Mouse (Mus musculus) neural tube, embryonic 12.5 days (tissue): ENCODE data around the gene Rsrc1. TPM values are rescaled to one million over a fixed set of nuclear protein-coding genes. Genes with fewer than 3 reads are reported as not detected.
"Not testable (repeated sequence)": the region's sequence is repeated elsewhere in the genome, so short reads cannot be mapped to it uniquely, and the experiment has no call there.

Source experiments
- ATAC-seq: fragments of 200-750 bp; cut with Nextera tagmentation; 2 replicates; pipeline ENCODE4 v1.8.0; 2017; ENCODE audit warnings: low read depth, mild to moderate bottlenecking, moderate TSS enrichment, moderate library complexity; ENCODE audit not compliant: low FRiP score
- H3K27ac ChIP-seq: fragments of 300-500 bp; sonication (generic); 2 replicates; pipeline ENCODE4 v1.5.1; 2016
- H3K27me3 ChIP-seq: fragments of 300-500 bp; sonication (generic); replicated peaks from 2 replicates; pipeline ENCODE4 v1.6.1; 2016; ENCODE audit warnings: mild to moderate bottlenecking
- H3K36me3 ChIP-seq: fragments of 300-500 bp; sonication (generic); 2 replicates; pipeline ENCODE4 v1.6.1; 2016; ENCODE audit warnings: mild to moderate bottlenecking
- H3K4me1 ChIP-seq: fragments of 300-500 bp; sonication (generic); 2 replicates; pipeline ENCODE4 v1.6.1; 2016
- H3K4me2 ChIP-seq: fragments of 300-500 bp; sonication (generic); replicated peaks from 2 replicates; pipeline ENCODE4 v1.6.1; 2016; ENCODE audit warnings: mild to moderate bottlenecking
- H3K4me3 ChIP-seq: fragments of 300-500 bp; sonication (generic); 2 replicates; pipeline ENCODE4 v1.5.1; 2016
- H3K9ac ChIP-seq: fragments of 300-500 bp; sonication (generic); 2 replicates; pipeline ENCODE4 v1.6.1; 2016; ENCODE audit warnings: mild to moderate bottlenecking
- H3K9me3 ChIP-seq: fragments of 300-500 bp; sonication (generic); 2 replicates; pipeline ENCODE4 v1.6.1; 2016; ENCODE audit warnings: mild to moderate bottlenecking
- WGBS: fragments of 180-500 bp; shearing (Covaris S2); methylation state at CpG from one replicate; pipeline ENCODE4 v1.1.7; 2016; 5-methylcytosine and 5-hydroxymethylcytosine counted together
- polyA plus RNA-seq: library from polyadenylated mRNA; unstranded; fragments of >200 nt; fragmentation: Nextera tagmentation; extraction: Ambion mirVana; gene quantifications from 2 replicates; pipeline ENCODE4 v1.2.1, GENCODE M21; 2016

Rsrc1 gene
- polyA plus RNA-seq, 1 experiment from 2014 or later: 46.7 TPM

GRCm38 (mm10) chr3:67146280-67146679 is 165.1 kb downstream of the Rsrc1 start:
- Histone ChIP-seq H3K9ac (no peak overlapping the region), H3K4me3 (no peak overlapping the region), H3K4me1 (no peaks in the 10 kb centered on the region), H3K4me2 (no peak overlapping the region), H3K9me3 (no peaks in the 10 kb centered on the region), H3K27me3 (no peaks in the 10 kb centered on the region), H3K36me3 (no peaks in the 10 kb centered on the region), H3K27ac (no peak overlapping the region)
- ATAC-seq: no peak
- 97% methylated on average over 1 of the region's 1 CpGs for WGBS

GRCm38 (mm10) chr3:67147246-67147645 is 166.1 kb downstream of the Rsrc1 start:
- Histone ChIP-seq H3K27ac (no peak overlapping the region), H3K27me3 (no peaks in the 10 kb centered on the region), H3K9ac (no peak overlapping the region), H3K9me3 (no peaks in the 10 kb centered on the region), H3K36me3 (no peaks in the 10 kb centered on the region), H3K4me2 (no peak overlapping the region), H3K4me1 (no peaks in the 10 kb centered on the region), H3K4me3 (no peak overlapping the region)
- ATAC-seq: no peak
- WGBS: 62% methylated on average over 3 of the region's 3 CpGs

- Histone ChIP-seq H3K27me3 (no peaks in the 10 kb centered on the region), H3K36me3 (no peaks in the 10 kb centered on the region), H3K9ac (no peak overlapping the region), H3K4me3 (no peak overlapping the region), H3K4me1 (no peaks in the 10 kb centered on the region), H3K4me2 (no peak overlapping the region), H3K9me3 (no peaks in the 10 kb centered on the region), H3K27ac (no peak overlapping the region)
- 49% methylated on average over 3 of the region's 3 CpGs for WGBS
- no peak for ATAC-seq
These were observed 216.0 kb downstream of the Rsrc1 start for GRCm38 (mm10) chr3:67197179-67197578.

GRCm38 (mm10) chr3:67213047-67213457 is 231.9 kb downstream of the Rsrc1 start:
- WGBS: 70% methylated on average over 1 of the region's 1 CpGs
- no peak for ATAC-seq

GRCm38 (mm10) chr3:67232617-67233241 is 251.5 kb downstream of the Rsrc1 start:
- 45% methylated on average over 3 of the region's 3 CpGs for whole genome bisulfite sequencing
- Histone ChIP-seq H3K4me3 (no peak overlapping the region), H3K4me1 (no peaks in the 10 kb centered on the region), H3K4me2 (no peak overlapping the region), H3K36me3 (no peaks in the 10 kb centered on the region), H3K27ac (no peak overlapping the region), H3K9me3 (no peaks in the 10 kb centered on the region), H3K27me3 (no peaks in the 10 kb centered on the region), H3K9ac (no peak overlapping the region)
- ATAC-seq: no peak

More at GRCm38 (mm10) chr3:67213047-67213457, 231.9 kb downstream of the Rsrc1 start:
- no peak overlapping the region for H3K4me2 ChIP-seq
- no peaks in the 10 kb centered on the region for H3K27me3 ChIP-seq
- no peaks in the 10 kb centered on the region for H3K36me3 ChIP-seq
- no peak overlapping the region for H3K4me3 ChIP-seq
- H3K9ac ChIP-seq: no peak overlapping the region
- no peaks in the 10 kb centered on the region for H3K4me1 ChIP-seq
- no peak overlapping the region for H3K27ac ChIP-seq
- no peaks in the 10 kb centered on the region for H3K9me3 ChIP-seq

- not testable (repeated sequence) for H3K36me3 ChIP-seq, H3K27ac ChIP-seq, ATAC-seq, H3K9me3 ChIP-seq, H3K9ac ChIP-seq, H3K4me2 ChIP-seq, H3K4me1 ChIP-seq, H3K27me3 ChIP-seq, H3K4me3 ChIP-seq
- WGBS: 90% methylated on average over 10 of the region's 10 CpGs
These were observed 261.3 kb downstream of the Rsrc1 start for GRCm38 (mm10) chr3:67242451-67242850.

- Histone ChIP-seq H3K36me3 (no peaks in the 10 kb centered on the region), H3K27ac (no peak overlapping the region), H3K9me3 (no peaks in the 10 kb centered on the region), H3K4me3 (no peak overlapping the region), H3K4me2 (no peak overlapping the region), H3K4me1 (no peaks in the 10 kb centered on the region), H3K27me3 (no peaks in the 10 kb centered on the region), H3K9ac (no peak overlapping the region)
- 72% methylated on average over 3 of the region's 3 CpGs for WGBS
- no peak for ATAC-seq
These were observed 286.3 kb downstream of the Rsrc1 start for GRCm38 (mm10) chr3:67267448-67267847.

GRCm38 (mm10) chr3:67279781-67280180 is 298.6 kb downstream of the Rsrc1 start:
- Histone ChIP-seq H3K27ac (no peak overlapping the region), H3K27me3 (no peaks in the 10 kb centered on the region), H3K4me3 (no peak overlapping the region), H3K9me3 (no peaks in the 10 kb centered on the region), H3K36me3 (no peaks in the 10 kb centered on the region), H3K4me2 (no peak overlapping the region), H3K9ac (no peak overlapping the region), H3K4me1 (no peaks in the 10 kb centered on the region)
- ATAC-seq: no peak
- 90% methylated on average over 4 of the region's 4 CpGs for WGBS

GRCm38 (mm10) chr3:67280247-67280646 is 299.1 kb downstream of the Rsrc1 start:
- Histone ChIP-seq H3K27me3 (no peaks in the 10 kb centered on the region), H3K27ac (no peak overlapping the region), H3K4me3 (no peak overlapping the region), H3K9ac (no peak overlapping the region), H3K9me3 (no peaks in the 10 kb centered on the region), H3K4me1 (no peaks in the 10 kb centered on the region), H3K36me3 (no peaks in the 10 kb centered on the region), H3K4me2 (no peak overlapping the region)
- 85% methylated on average over 3 of the region's 3 CpGs for WGBS
- ATAC-seq: no peak

- Histone ChIP-seq H3K4me2 (no peak overlapping the region), H3K27me3 (no peaks in the 10 kb centered on the region), H3K27ac (no peak overlapping the region), H3K4me1 (no peaks in the 10 kb centered on the region), H3K4me3 (no peak overlapping the region), H3K9ac (no peak overlapping the region), H3K9me3 (no peaks in the 10 kb centered on the region), H3K36me3 (no peaks in the 10 kb centered on the region)
- 91% methylated on average over 1 of the region's 1 CpGs for WGBS
- no peak for ATAC-seq
These were observed 302.8 kb downstream of the Rsrc1 start for GRCm38 (mm10) chr3:67284039-67284438.

GRCm38 (mm10) chr3:67284848-67285247 is 303.7 kb downstream of the Rsrc1 start:
- ATAC-seq: no peak
- Histone ChIP-seq H3K27me3 (no peaks in the 10 kb centered on the region), H3K9ac (no peak overlapping the region), H3K9me3 (no peaks in the 10 kb centered on the region), H3K4me1 (no peaks in the 10 kb centered on the region), H3K27ac (no peak overlapping the region), H3K4me2 (no peak overlapping the region), H3K4me3 (no peak overlapping the region), H3K36me3 (no peaks in the 10 kb centered on the region)
- 79% methylated on average over 4 of the region's 4 CpGs for WGBS

GRCm38 (mm10) chr3:67288664-67289063 is 307.5 kb downstream of the Rsrc1 start:
- Histone ChIP-seq H3K27me3 (no peaks in the 10 kb centered on the region), H3K4me3 (no peak overlapping the region), H3K9ac (no peak overlapping the region), H3K27ac (no peak overlapping the region), H3K4me1 (no peaks in the 10 kb centered on the region), H3K9me3 (no peaks in the 10 kb centered on the region), H3K4me2 (no peak overlapping the region), H3K36me3 (no peaks in the 10 kb centered on the region)
- WGBS: 65% methylated on average over 7 of the region's 7 CpGs
- no peak for ATAC-seq

- no peak for ATAC-seq
- H3K9me3 ChIP-seq: no peaks in the 10 kb centered on the region
- H3K9ac ChIP-seq: no peak overlapping the region
- H3K27ac ChIP-seq: no peak overlapping the region
- no peak overlapping the region for H3K4me2 ChIP-seq
- 71% methylated on average over 6 of the region's 6 CpGs for WGBS
- no peak overlapping the region for H3K4me3 ChIP-seq
- no peaks in the 10 kb centered on the region for H3K27me3 ChIP-seq
- H3K36me3 ChIP-seq: no peaks in the 10 kb centered on the region
- no peaks in the 10 kb centered on the region for H3K4me1 ChIP-seq
These were observed 308.3 kb downstream of the Rsrc1 start for GRCm38 (mm10) chr3:67289482-67289881.
